Mouse (Mus musculus): ENCODE results near the gene Arg1.

Arg1 gene

DNA sequence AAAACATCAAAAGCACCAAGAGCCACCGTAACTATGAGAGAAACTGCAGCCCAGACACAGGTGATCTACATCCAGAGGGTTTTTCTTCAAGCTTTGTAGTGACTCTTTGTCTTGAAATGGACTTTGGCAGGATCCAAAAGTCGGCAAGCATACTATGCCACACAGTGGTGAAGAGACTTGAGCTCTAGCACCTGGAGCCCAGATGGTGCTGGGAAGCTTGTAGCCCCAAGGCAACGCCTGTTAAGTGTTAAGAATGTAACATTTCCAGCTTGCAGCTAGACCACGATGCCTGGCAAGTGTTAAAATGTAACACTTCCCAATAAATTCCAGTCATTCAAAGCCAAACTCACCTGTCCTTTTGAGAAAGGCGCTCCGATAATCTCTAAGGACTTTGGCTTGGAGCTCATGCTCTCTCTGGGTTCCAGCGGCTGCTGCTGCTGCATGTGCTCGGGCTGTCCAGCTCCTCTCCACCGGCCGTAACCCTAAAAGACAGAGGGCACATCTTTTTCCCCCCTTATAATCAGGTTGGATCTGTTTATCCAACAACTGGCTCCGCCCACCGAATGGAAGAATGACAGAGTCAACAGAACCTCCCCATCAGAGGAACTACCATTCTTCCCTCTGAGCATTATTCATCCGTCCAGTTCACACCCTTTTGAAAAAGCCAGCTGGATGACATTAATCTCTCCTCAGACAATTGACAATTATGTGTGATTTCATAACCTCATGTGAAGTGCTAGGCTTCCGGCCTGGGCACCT, at the start of gene Arg1:
TSS of gene Arg1 (minus strand) at position 523 of the 759 bp plus-strand sequence.
- DNase-seq (ENCODE audit: low spot score in 2 of 2) = no peak

DNA sequence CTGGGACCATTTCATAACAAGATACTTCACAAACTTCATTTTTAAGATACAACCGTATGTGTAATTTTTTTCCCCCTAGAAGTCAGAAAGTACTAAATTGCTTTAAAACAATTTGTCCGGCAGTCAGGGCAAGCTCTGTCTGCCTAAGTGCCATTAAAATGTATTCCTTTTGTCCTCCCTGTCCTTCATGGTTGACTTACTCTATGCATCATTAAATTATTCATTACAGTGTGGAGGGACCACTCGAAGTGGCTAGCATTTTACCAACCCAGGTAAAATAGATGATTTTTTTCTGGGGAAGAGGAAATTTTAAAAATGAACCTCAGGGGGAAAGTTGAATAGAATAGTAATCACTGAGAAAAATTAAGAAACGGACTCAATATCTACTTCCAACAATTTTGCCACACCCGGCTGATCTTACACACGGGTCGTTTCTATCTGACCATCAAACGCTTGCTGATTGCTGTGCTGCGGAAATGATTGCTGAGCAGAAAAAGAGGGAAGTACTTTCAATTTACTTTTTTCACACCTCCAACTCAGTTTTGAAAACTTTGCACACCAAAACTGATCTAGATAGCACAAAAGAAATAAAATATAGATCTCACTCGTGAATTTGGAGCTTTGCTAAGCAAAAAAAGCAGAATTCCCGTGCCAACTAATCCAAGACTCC, 46.7 kb upstream of the Arg1 start:
- no peak for DNase-seq (ENCODE audit: low spot score in 2 of 2)

DNA sequence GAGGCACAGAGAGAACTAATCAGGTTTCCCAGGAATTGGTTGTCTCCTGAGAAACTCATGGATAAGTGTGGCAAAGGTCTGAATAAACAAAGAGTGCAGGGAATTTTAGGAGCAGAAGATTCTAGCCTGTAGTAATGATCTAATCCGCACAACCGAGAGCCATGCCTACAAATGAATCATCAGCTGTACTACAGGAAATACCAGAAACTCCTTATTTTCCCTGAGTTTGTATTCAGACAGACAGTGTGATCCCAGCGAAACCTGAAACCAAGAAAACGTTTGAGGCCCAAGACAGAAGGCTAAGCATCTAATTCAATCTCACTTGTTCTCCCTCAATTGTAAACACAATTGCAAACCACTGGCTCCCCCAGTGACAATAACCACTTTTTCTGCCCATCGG, 46.1 kb upstream of the Arg1 start:
- DNase-seq (ENCODE audit: low spot score in 2 of 2) = no peak

DNA sequence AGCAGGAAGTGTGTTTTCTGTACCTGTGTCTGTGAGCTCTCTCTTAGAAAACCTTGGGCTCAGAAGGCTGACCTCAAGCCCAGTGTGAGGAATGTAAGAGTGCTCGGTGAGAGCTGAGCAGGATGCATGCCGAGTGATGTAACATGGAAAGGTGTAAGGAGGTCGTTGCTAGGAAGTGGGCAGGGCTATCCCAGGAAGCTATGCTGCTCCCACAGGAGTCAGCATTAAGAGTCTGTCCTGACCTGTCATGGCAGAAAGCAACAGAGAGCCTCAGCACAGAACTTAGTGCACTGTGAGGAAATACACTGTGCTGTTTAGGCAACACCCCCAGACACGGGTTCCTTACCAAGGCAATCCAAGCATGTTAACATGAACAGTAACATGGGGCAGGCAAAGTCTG, 45.6 kb upstream of the Arg1 start:
- DNase-seq (ENCODE audit: low spot score in 2 of 2) = no peak

DNA sequence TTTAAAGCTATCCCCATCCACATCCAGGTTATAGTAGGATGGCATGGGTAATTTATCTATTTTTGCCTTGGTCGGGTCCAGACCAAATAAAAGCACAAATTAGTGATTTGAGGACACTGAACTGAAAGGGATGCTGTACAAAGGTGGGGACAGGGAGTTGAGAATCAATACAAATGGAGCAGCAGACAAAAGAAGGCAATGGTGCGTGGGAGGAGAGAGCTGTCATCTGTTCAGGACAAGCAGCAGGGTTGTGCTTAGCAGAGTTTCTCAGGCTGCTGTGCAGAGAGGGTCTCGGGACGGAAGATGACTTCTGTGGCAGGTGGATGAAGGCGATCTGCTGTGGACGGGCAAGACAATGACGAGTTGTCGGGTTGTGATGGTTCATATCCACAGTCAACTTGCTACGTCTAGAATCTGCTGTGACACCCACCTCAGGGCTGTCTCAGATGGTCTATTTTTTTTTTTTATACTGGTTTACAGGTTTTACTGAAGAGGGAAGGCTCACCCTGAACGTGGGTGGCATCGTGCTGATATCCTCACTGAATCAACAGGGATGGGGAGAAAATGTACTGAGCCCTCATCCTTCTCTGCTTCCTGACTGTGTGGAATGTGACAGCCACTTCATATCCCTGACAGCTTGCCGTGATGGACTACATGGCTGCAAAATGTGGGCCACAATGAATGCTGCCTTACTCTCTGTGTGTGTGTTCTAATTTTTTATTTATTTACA, 38.7 kb upstream of the Arg1 start:
- no peak for DNase-seq (ENCODE audit: low spot score in 2 of 2)

DNA sequence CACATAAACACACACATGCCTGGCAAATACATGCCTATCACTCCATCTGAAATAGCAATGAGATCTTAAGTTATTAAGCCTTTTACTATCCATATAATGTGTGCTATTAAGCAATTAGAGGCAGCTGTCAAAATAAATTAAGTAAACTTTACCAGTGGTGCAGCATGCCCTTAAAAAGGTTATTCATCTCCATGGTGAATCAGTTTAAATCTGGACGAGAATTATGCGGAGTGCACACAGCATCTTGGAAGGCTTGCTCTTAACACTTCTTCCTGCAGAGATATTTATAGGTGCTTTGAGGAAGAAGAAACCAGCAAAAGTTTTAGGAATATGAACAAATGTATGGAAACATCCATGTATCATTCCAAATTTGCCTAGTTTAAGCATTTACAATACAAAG, 34.6 kb upstream of the Arg1 start:
- no peak for DNase-seq (ENCODE audit: low spot score in 2 of 2)

DNA sequence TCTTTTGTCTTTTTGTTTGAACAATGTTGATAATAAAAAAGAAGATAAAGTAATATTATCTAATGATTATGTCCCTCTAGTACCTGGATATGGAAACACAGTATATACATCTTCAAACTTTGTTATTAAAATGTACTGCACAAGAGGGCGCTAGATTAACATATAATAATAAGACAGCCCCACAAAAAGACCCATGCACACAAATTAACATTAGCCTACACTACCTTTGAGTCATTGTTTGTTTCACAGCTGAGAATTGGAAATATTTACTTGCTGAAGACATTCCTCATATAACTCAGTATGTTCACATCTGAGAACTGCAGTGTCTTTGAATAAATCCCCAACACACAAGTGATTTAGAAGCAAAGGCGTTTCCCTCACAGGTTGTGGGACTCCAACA, 33.8 kb upstream of the Arg1 start:
- no peak for DNase-seq (ENCODE audit: low spot score in 2 of 2)

DNA sequence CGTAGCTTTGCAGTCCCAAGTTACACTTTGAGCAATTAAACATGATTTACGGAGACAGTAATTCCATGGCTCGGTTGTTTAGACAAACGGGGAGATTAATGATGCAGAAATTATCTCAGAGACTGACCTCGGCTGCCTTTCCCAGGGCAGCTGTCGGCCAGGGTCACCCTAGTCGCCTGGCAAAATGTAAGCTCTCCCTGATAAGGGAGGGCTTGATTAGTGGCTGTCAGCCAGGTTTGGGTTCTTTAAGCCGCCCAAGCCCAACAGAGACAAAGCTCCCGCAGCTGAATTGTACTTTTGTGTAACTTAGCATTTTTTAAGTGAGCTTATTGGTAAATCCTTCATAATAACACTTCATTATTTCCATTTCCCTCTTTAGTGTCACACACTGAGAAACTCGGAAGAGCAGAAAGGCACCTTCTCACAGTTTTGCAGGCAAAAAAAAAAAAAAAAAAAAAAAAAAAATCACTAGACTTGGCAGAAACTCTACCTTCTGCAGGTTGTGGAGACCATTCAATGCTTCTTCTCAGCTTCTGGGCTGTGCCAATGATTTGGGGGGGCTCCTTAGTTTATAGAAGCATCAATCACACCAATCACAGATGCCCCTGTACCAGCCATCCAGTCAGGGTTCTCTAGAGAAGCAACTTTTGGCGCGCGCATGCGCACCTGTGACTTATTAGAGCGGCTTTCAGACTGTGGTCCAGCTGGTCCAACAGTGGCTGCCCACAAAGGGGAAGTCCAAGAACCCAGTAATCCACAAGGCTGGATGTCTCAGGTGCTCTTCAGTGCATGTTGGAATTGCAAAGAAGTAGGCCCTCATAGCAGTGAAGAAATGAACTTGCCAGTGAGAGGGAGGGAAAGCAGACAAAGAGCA, 32.0 kb upstream of the Arg1 start:
- DNase-seq (ENCODE audit: low spot score in 2 of 2) = no peak

DNA sequence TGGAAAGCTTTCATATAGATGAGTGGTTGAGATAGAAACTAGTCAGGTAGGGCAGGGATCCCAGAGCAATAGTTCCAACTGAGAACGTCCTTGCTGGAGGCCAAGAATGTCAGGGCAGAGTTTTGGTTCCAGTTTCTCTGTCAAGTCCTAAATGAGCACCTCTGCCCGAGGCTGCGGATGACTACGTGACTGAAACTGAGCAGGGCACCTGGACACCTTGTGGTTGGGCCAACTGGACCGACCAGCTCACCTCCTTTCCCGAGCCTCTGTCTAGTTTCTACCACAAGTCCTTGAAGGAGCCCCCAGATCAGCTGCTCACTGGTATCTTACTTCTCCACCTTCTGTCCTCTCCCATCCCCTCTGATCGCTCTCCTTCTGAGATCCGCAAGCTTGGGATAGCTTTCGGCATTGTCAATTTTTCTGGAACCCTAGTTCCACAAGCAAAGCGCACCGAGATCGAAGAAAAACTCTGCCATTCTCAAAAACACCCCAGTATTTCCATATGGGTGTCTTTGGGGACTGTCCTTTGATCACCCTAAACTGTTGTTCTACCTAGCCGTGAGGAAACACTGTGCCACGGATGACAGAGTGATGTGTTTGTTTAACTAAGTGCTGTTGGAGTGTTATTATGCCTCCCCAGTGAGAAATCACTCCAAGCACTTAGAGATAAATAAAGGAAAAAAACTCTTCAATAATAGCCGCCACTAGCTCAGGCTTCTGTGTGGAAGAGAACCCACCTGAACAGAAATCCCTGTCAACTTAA, 31.2 kb upstream of the Arg1 start:
- DNase-seq (ENCODE audit: low spot score in 2 of 2) = no peak

DNA sequence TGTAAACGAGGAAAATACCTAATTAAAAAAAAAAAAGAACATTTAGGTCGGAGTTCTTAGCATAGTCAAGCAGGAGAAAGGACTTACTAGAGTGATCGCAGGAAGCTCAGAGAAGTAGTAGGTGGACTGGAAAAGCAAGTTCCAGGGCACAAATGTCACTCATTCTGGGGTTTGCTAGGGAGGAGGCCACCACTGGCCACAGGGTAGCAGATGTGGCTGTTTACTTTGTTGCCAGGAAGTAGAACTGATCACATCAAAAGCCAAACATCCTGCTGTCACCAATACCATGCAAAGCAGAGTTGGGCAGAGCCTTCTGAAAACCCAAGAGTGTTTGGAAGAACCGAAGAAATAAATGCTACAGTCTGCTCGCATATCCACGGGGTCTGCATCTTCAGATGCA, 26.6 kb upstream of the Arg1 start:
- no peak for DNase-seq (ENCODE audit: low spot score in 2 of 2)

DNA sequence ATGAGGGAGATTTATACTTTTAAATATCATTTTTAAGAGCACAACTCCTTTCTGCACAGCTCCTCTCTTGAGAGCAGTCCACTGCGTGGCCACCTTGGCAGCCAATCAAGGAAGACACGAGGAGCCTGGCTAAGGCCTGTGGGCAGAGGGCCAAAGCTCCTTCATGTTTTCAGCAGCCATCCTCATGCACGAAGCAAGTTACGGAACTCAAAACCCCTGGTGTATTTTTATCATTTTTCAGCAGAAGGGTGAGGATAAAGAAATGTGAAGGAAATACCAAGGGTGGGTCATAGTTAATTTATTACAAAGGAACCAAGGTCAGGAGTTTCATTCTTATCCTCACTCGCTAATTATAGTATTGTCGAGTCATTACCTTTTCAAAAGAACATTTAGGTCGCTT, 25.3 kb upstream of the Arg1 start:
- no peak for DNase-seq (ENCODE audit: low spot score in 2 of 2)

DNA sequence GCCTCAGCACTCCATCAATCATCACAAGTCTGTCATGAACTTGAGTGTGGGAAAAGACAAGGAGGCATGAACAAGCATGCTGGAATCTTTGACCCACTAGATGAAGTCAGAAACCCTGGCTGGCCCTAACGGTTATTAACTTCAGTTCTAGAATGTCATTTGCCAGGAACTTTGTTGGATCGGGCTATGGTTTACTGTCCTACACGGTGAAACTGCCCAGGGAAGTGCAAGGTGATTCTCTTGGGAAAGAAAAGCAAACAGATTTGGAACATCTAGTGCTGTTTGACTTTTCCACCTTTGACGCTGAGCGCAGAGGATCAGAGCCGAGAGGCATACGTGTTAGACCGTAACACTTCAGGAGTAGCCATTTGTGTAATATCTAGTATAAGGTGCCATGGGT, 24.3 kb upstream of the Arg1 start:
- DNase-seq (ENCODE audit: low spot score in 2 of 2) = no peak

DNA sequence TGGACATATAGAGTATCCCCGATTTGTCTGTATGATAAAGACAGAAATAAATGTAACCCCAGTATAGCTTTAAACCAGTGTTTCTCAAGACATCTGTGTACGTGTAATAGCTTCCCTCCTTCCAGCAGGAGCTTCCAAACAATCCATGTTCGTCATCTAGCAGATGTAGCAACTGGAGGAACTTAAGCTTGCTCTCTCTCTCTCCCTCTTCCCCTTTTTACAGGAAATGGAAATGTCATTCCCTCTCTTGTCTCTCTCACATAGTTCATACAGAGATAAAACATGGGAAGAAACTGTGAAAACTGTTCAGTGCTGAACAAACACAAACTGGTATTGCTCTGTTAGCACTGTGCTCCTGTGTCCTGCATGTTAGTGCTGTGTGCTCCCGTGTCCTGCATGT, 22.9 kb upstream of the Arg1 start:
- DNase-seq (ENCODE audit: low spot score in 2 of 2) = no peak

DNA sequence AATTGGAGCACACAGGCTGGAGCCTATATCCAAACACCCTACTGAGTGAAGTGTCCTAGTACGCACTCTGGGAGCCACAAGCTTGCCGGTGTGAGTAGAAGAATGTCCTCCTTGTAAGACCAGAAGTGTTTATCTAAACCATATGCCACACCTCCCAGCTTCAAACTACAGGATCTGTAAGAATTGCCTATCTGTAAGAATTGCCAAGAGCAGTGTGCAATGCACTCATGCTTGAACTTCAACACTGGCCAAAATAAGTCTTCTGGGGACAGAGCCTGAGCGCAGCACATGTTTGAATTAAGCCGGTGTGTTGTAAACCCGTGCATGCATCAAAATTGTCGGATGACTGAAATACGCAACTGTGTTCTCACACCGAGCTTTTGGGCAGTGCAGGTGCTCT, 21.0 kb upstream of the Arg1 start:
- DNase-seq (ENCODE audit: low spot score in 2 of 2) = no peak

DNA sequence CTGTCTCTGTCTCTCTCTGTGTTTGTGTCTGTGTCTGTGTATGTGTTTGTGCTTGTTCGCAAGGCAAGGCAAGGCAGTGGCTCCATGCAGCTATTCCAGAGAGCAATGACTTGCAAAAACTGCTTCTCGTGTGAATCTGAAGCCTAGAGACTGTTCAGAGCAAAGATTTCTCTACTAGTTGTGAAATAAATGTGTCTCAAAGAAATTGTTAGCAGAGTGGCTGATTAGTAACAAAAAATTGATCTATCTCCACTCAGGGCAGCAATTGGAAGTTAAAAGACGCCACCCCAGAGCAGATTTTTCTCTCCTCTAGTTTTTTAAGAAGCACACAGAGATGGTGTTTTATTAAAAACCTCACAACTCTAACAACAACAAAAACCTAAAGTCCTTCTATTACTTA, 20.6 kb upstream of the Arg1 start:
- no peak for DNase-seq (ENCODE audit: low spot score in 2 of 2)

DNA sequence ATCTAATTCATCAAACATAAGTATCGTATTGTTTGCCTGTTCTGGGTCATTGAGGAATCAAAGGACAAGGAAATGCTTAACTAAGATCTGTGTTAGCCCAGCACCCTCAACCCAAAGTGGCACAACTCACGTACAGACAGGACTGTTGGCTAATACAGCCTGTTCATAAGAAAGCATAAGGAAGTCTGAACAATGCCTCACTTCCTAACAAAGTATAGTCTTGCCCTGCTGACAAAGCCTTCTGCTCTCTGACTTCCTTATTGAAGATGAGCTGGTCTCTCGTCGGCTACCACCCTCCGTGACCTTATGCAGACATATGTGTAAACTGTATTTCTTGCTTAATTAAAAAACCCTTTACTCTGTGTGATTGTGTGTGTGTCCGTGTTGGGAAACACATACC, 2.9 kb upstream of the Arg1 start:
- no peak for DNase-seq (ENCODE audit: low spot score in 2 of 2)

DNA sequence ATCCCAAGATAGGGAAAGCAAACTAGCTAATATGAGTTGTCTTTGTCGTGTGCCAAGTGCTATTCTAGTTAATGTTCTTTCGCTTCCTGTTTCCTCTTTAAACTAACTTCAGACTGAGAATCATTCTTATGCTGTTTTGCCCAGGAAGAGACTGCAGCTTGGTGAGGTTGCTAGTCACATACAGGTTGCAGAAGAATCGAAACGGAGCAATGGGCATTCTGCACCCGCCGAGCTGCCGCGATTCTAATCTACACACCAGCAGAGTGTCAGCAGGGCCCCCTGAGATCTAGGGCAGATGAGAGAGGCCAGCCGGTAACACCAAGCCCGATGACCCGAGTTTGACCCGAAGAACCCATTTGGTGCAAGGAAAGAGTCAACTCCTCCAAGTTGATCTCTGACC, 788 bp upstream of the Arg1 start:
- no peak for DNase-seq (ENCODE audit: low spot score in 2 of 2)

DNA sequence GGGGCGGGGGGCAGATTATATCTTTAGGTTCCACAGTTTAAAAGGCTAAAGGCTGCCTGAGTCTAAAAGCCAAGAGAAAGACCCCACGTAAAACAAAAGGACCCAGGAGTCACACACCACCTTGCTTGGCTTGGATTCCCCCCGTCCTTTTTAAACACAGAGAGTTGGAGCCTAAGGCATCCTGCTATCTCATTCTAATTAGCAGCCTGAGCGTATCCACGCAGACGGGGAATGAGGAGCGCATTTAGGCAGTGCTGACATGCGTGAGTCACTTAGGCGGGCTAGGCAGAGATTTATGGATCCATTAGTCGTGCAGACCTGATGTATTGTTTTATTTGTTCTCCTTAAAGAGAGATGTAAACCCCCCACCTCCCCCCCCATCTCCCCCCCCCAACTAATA, 904 bp downstream of the Arg1 start:
- DNase-seq (ENCODE audit: low spot score in 2 of 2) = no peak

DNA sequence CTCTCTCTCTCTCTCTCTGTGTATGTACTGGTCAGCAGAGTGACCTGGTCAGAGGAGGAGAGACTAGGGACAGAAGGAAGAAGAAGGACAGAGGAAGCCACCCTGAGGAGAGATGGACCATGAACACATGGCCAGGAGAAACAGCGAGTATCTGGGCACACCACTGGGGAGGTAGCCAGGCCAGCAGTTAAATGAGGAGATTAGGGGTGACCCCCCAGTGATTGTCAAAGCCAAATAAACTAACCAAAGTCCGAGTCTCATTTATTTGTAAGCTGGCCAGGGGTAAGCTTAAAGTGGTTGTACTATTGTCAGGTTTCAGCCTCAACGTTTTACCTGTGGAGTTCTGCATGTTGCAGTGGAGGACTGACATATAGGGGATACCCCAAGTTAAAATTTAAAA, 3.0 kb downstream of the Arg1 start:
- DNase-seq (ENCODE audit: low spot score in 2 of 2) = no peak

DNA sequence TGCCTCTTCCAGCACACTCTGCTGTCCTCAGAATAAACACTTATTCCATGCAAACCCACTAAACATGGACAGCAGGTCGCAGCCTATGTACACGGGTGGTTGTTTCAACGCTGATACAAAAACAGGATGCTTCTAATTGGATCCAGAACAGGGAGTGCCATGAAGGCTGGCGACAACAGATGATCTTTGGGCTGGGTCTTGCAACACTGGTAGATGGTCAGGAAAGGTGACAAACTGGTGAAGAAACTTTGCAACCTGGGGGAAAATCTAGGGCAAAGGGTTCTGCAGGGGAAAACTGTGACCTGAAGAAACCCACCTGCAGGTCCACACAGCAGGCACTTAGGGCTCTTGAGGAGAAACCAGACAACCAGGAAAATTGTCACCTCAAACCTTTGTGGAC, 4.3 kb downstream of the Arg1 start:
- DNase-seq (ENCODE audit: low spot score in 2 of 2) = no peak

DNA sequence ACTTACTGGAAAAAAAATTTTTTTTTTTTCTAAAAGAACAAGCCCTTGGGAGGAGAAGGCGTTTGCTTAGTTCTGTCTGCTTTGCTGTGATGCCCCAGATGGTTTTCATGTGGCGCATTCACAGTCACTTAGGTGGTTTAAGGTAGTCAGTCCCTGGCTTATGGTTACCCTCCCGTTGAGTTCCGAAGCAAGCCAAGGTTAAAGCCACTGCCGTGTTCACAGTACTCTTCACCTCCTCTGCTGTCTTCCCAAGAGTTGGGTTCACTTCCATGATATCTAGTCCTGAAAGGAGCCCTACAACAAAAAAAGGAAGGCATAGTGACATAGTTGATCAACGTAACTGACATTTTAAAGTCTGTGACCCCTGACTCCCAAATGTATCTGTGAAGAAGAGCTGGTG, 11.8 kb downstream of the Arg1 start:
- no peak for DNase-seq (ENCODE audit: low spot score in 2 of 2)
